Mouse (Mus musculus) MEL (cell line): ENCODE results near the gene Irak1.
A peak's percentile ranks its signal among the peaks of the same experiment; 100 is the strongest.

ENCODE experiments used
- CTCF ChIP-seq, 3 experiments: IDR thresholded peaks in 2 of 3; conservative IDR thresholded peaks in 1 of 3; 2 replicates each; pipeline ENCODE4 v1.5.1; 2011 to 2012; ENCODE audit warnings: low read length in 3 of 3, low read depth in 2 of 3, mild to moderate bottlenecking in 2 of 3, improper control_type of control experiment in 1 of 3, inconsistent platforms in 1 of 3, mixed read lengths in 1 of 3, moderate library complexity in 1 of 3; ENCODE audit not compliant: control insufficient read depth in 1 of 3, insufficient read depth in 1 of 3, poor library complexity in 1 of 3, severe bottlenecking in 1 of 3
- E2F4 ChIP-seq: IDR thresholded peaks from 2 replicates; pipeline ENCODE4 v1.6.1; 2011; ENCODE audit warnings: low read depth, low read length, improper control_type of control experiment, borderline replicate concordance
- EP300 ChIP-seq, 2 experiments: IDR thresholded peaks; 2 replicates each; pipeline ENCODE4 v1.6.1; 2011; ENCODE audit warnings: improper control_type of control experiment in 2 of 2, low read length in 2 of 2, low read depth in 1 of 2, mild to moderate bottlenecking in 1 of 2
- GABPA ChIP-seq: IDR thresholded peaks from 2 replicates; pipeline ENCODE4 v1.6.1; 2012; ENCODE audit warnings: low read depth, mild to moderate bottlenecking, inconsistent platforms, low read length, improper control_type of control experiment, moderate library complexity
- GATA1 ChIP-seq: IDR thresholded peaks from 2 replicates; pipeline ENCODE4 v1.6.1; 2011; ENCODE audit warnings: low read depth, low read length, improper control_type of control experiment
- HCFC1 ChIP-seq: IDR thresholded peaks from 2 replicates; pipeline ENCODE4 v1.6.1; 2012; ENCODE audit warnings: low read depth, mild to moderate bottlenecking, inconsistent platforms, low read length, improper control_type of control experiment, moderate library complexity
- MAFK ChIP-seq: IDR thresholded peaks from 2 replicates; pipeline ENCODE4 v1.6.1; 2011; ENCODE audit warnings: low read depth, mild to moderate bottlenecking, low read length, improper control_type of control experiment, borderline replicate concordance
- MAX ChIP-seq: IDR thresholded peaks from 2 replicates; pipeline ENCODE4 v1.6.1; 2011; ENCODE audit warnings: low read length, improper control_type of control experiment
- NRF1 ChIP-seq: IDR thresholded peaks from 2 replicates; pipeline ENCODE4 v1.6.1; 2014; ENCODE audit warnings: low read depth, mild to moderate bottlenecking, inconsistent platforms, low read length, improper control_type of control experiment, moderate library complexity; ENCODE audit not compliant: poor library complexity, insufficient read depth, severe bottlenecking

DNA sequence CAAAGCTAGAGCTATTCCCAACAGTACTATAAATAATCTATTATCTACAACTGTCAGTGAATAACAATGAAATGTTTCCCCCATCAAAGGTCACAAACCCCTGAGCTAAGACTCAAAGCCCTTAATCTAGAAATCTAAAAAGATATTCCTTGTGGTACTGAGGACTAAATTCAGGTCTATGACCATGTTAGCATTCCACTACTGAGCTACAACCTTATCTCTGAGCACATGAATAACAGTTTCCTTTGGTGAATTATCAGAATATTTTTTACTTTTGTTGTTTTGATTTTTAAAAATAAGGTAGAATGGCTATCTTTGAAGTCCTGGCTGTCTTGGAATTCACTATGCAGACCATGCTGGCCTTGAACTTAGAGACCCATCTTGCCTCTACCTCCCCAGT lies 47.1 kb upstream of the Irak1 start:
- TF ChIP-seq E2F4 (no peak), MAFK (no peak), CTCF (IDR thresholded peaks at IDR 0.05 in 2 of 3, conservative IDR thresholded peaks at IDR 0.05 in 1 of 3; ENCODE audit: control insufficient read depth in 1 of 3, insufficient read depth in 1 of 3, low read depth in 2 of 3, low read length in 3 of 3, poor library complexity in 1 of 3, severe bottlenecking in 1 of 3) (no peak), GABPA (no peak), NRF1 (no peak), EP300 (IDR thresholded peaks at IDR 0.05; ENCODE audit: low read depth in 1 of 2, low read length in 2 of 2) (peak; percentile 52 to 67), HCFC1 (no peak), MAX (no peak), GATA1 (no peak)
